Mouse (Mus musculus) brain, embryonic 14.5 days (tissue): Measurements from ENCODE around the gene Cdipt.

Source experiments
- CTCF ChIP-seq: fragments of 200-500 bp; IDR thresholded peaks from 2 replicates; pipeline ENCODE4 v1.5.1; 2012; ENCODE audit warnings: inconsistent platforms, mild to moderate bottlenecking, moderate library complexity, borderline replicate concordance; ENCODE audit not compliant: insufficient read depth, insufficient read length; ENCODE audit errors: extremely low read depth
- POLR2A ChIP-seq: fragments of 200-500 bp; IDR thresholded peaks from 2 replicates; pipeline ENCODE4 v1.6.1; 2012; ENCODE audit warnings: mild to moderate bottlenecking, inconsistent platforms, borderline replicate concordance; ENCODE audit not compliant: poor library complexity, insufficient read depth, insufficient read length, severe bottlenecking; ENCODE audit errors: extremely low read depth

DNA sequence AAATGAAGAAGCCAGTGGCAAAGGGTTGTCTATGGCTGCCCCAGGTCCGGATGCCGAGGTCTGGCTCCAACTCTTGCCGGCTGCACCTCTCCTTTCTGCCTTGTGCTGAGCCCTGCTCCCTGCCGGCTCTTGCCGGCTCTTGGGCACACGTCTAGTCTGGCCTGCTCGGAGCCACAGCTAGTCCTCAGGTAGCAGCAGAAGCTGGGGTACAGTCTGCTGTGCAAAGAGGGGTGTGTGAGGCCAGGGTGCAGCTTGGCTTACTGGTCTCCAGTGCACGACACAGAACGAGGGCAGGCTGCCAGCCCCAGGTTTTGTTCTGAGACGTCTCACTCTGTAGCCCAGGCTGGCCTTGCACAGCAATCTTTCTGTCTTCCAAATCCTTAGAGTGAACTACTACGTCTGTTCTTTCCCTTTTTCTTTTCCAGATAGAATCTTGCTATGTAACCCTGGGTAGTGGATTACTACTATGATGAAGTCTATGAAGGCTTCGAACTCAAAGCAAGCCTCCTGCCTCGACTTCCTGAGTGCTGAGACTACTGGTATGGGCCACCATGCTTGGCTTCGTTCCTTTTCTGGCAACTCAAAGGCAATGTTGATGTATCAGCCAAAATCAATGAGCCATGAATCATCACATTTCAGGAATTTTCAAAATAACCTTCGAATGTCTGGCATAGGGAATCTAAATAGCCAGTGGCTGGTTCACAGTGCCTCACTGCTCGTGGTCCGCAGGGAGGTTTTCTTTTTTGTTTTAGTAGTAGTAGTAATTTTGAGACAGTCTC lies 33.8 kb downstream of the Cdipt start:
- no peak for TF ChIP-seq CTCF
- no peak for TF ChIP-seq POLR2A
